Mouse (Mus musculus) embryonic fibroblast, embryonic 13.5 days (primary cell): ENCODE measurements around the gene Atf5. TPM values are rescaled to one million over a fixed set of nuclear protein-coding genes. Genes with fewer than 3 reads are reported as not detected.

Experiments used
- H3K27ac ChIP-seq: 2 replicates; pipeline ENCODE4 v1.5.1; 2012; ENCODE audit warnings: low read length, control low read depth, inconsistent platforms; ENCODE audit not compliant: insufficient read depth
- H3K4me1 ChIP-seq: 2 replicates; pipeline ENCODE4 v1.6.1; 2011; ENCODE audit warnings: low read length; ENCODE audit not compliant: control insufficient read depth, insufficient read depth
- H3K4me3 ChIP-seq: 2 replicates; pipeline ENCODE4 v1.5.1; 2011; ENCODE audit warnings: mild to moderate bottlenecking, control low read depth, low read length; ENCODE audit not compliant: insufficient read depth
- CTCF ChIP-seq: IDR thresholded peaks from 2 replicates; pipeline ENCODE4 v1.5.1; 2011; ENCODE audit warnings: mild to moderate bottlenecking, control low read depth, low read length, moderate library complexity, borderline replicate concordance; ENCODE audit not compliant: insufficient read depth
- POLR2A ChIP-seq: IDR thresholded peaks from 2 replicates; pipeline ENCODE4 v1.6.1; 2011; ENCODE audit warnings: low read depth, mild to moderate bottlenecking, control low read depth, low read length, moderate library complexity
- polyA plus RNA-seq: library from polyadenylated mRNA; stranded (reverse); fragments of >200 nt; gene quantifications from 2 replicates; pipeline ENCODE4 v1.2.4, GENCODE M21; 2011; ENCODE audit warnings: low read depth; ENCODE audit not compliant: missing spikeins, insufficient read length

Atf5 gene
- polyA plus RNA-seq, 1 experiment: 471 TPM

- Histone ChIP-seq H3K4me1 (peaks cover 12% of the 10 kb centered on the region; the same call in 1 of the 2 replicates), H3K27ac (no peak overlapping the region), H3K4me3 (no peak overlapping the region)
- TF ChIP-seq POLR2A (no peak), CTCF (no peak)
Measured at GRCm38 (mm10) chr7:44780101-44780500, 36.4 kb downstream of the Atf5 start.

- Histone ChIP-seq H3K4me3 (no peak overlapping the region), H3K27ac (peak overlapping the region; percentile 6; the same call in 1 of the 2 replicates), H3K4me1 (peaks cover 12% of the 10 kb centered on the region; the same call in 1 of the 2 replicates)
- TF ChIP-seq CTCF (no peak), POLR2A (no peak)
Measured at GRCm38 (mm10) chr7:44776849-44777498, 39.5 kb downstream of the Atf5 start.

- Histone ChIP-seq H3K4me1 (peaks cover 11% of the 10 kb centered on the region; the same call in 1 of the 2 replicates), H3K4me3 (no peak overlapping the region), H3K27ac (no peak overlapping the region)
- TF ChIP-seq POLR2A: no peak
- TF ChIP-seq CTCF: no peak
Measured at GRCm38 (mm10) chr7:44772591-44773204, 43.8 kb downstream of the Atf5 start.

- Histone ChIP-seq H3K27ac (no peak overlapping the region), H3K4me1 (no peaks in the 10 kb centered on the region), H3K4me3 (no peak overlapping the region)
- no peak for TF ChIP-seq POLR2A
- no peak; the same call in 1 of the 2 replicates for TF ChIP-seq CTCF
Measured at GRCm38 (mm10) chr7:44770046-44770578, 46.3 kb downstream of the Atf5 start.

GRCm38 (mm10) chr7:44768129-44768528 lies 48.3 kb downstream of the Atf5 start:
- H3K27ac ChIP-seq: no peak overlapping the region
- H3K4me3 ChIP-seq: no peak overlapping the region
- H3K4me1 ChIP-seq: no peaks in the 10 kb centered on the region
- TF ChIP-seq CTCF (no peak), POLR2A (no peak)

Other genes starting within 250 kb of the Atf5 start
- gene Napsa, start 244.3 kb downstream of the Atf5 start, polyA plus RNA-seq: not detected in 2 replicates
- gene Kcnc3, start 226.0 kb downstream of the Atf5 start, polyA plus RNA-seq: 0.27 and 0.51 TPM in 2 replicates
- not detected in 2 replicates for gene Myh14, start 145.8 kb downstream of the Atf5 start, polyA plus RNA-seq
- not detected in 2 replicates for gene Izumo2, start 107.9 kb downstream of the Atf5 start, polyA plus RNA-seq
- 26.3 and 27.4 TPM in 2 replicates for gene Vrk3, start 68.2 kb downstream of the Atf5 start, polyA plus RNA-seq
- 0.12 and 0.53 TPM in 2 replicates for gene Zfp473, start 65.6 kb downstream of the Atf5 start, polyA plus RNA-seq
- 41.1 and 41.2 TPM in 2 replicates for gene Nup62, start 570 bp downstream of the Atf5 start, polyA plus RNA-seq
- gene Il4i1, start 271 bp downstream of the Atf5 start, polyA plus RNA-seq: 2.1 and 2.3 TPM in 2 replicates
- 80.0 and 84.2 TPM in 2 replicates for gene Akt1s1, start 32.3 kb upstream of the Atf5 start, polyA plus RNA-seq
- gene Tbc1d17, start 32.4 kb upstream of the Atf5 start, polyA plus RNA-seq: 26.9 and 33.8 TPM in 2 replicates
- gene Pnkp, start 40.5 kb upstream of the Atf5 start, polyA plus RNA-seq: 24.7 and 30.6 TPM in 2 replicates
- 144 and 160 TPM in 2 replicates for gene Ptov1, start 53.1 kb upstream of the Atf5 start, polyA plus RNA-seq
- 33.4 and 42.8 TPM in 2 replicates for gene Med25, start 76.1 kb upstream of the Atf5 start, polyA plus RNA-seq
- gene Fuz, start 79.4 kb upstream of the Atf5 start, polyA plus RNA-seq: 11.1 and 11.5 TPM in 2 replicates
- gene Ap2a1, start 112.8 kb upstream of the Atf5 start, polyA plus RNA-seq: 129 and 132 TPM in 2 replicates
- not detected in 2 replicates for gene Tsks, start 126.5 kb upstream of the Atf5 start, polyA plus RNA-seq
- gene Cpt1c, start 158.2 kb upstream of the Atf5 start, polyA plus RNA-seq: 68.9 and 82.5 TPM in 2 replicates
- 403 and 439 TPM in 2 replicates for gene Prmt1, start 169.9 kb upstream of the Atf5 start, polyA plus RNA-seq
- 62.2 and 75.1 TPM in 2 replicates for gene Irf3, start 181.0 kb upstream of the Atf5 start, polyA plus RNA-seq
- gene Bcl2l12, start 182.1 kb upstream of the Atf5 start, polyA plus RNA-seq: 31.8 and 37.1 TPM in 2 replicates
- 75.4 and 79.8 TPM in 2 replicates for gene Scaf1, start 199.7 kb upstream of the Atf5 start, polyA plus RNA-seq
- 83.0 and 116 TPM in 2 replicates for gene Rras, start 201.3 kb upstream of the Atf5 start, polyA plus RNA-seq
- 15.4 and 16.9 TPM in 2 replicates for gene Prr12, start 236.2 kb upstream of the Atf5 start, polyA plus RNA-seq
- 33.0 and 38.0 TPM in 2 replicates for gene Nosip, start 245.8 kb upstream of the Atf5 start, polyA plus RNA-seq
- 15.1 and 17.5 TPM in 2 replicates for gene Prrg2, start 246.0 kb upstream of the Atf5 start, polyA plus RNA-seq